Mouse (Mus musculus) embryonic fibroblast, embryonic 13.5 days (primary cell): ENCODE results near the gene Ensa.

ENCODE experiments used
- CTCF ChIP-seq: IDR thresholded peaks from 2 replicates; pipeline ENCODE4 v1.5.1; 2011; ENCODE audit warnings: mild to moderate bottlenecking, control low read depth, low read length, moderate library complexity, borderline replicate concordance; ENCODE audit not compliant: insufficient read depth
- POLR2A ChIP-seq: IDR thresholded peaks from 2 replicates; pipeline ENCODE4 v1.6.1; 2011; ENCODE audit warnings: low read depth, mild to moderate bottlenecking, control low read depth, low read length, moderate library complexity

DNA sequence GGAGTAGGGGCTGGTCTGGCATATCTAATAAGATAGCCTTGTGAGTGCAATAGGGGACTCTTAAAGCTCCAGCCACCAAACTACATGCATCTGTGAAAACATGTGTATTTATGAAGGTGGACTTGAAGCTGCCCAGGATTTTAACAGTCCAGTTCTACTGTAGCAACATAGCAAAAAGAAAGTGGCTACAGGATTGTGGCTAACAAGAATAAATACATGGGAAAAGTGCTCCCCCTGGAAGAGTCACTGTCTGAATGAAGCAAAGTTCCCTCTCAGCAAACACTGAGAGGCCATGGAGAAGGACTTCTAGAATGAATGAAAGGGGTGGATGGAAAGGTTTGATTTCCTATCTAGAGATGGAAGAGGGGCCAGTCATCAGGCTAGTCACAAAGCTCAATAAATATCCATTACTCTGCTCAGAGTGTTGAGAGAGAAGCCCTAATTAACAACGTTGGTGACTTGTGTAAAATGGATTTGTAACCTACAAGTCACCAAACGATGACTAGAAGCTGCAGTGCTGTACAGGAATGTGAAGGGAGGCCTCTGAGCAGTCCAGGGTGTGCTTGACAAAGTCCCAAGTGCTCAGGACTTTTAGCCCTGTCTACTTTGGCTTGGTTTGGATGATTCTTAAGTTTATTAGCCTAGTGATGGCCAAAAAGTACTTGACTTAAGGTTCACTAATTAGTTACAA lies 36.1 kb downstream of the Ensa start:
- TF ChIP-seq CTCF = no peak
- TF ChIP-seq POLR2A = no peak
